Mouse (Mus musculus) heart, embryonic 15.5 days (tissue): ENCODE results near the gene Zdhhc3. TPM values are rescaled to one million over a fixed set of nuclear protein-coding genes. Genes with fewer than 3 reads are reported as not detected.
A peak's percentile ranks its signal among the peaks of the same experiment; 100 is the strongest.

Experiments
- ATAC-seq: fragments of 200-750 bp; cut with Nextera tagmentation; replicated peaks from 2 replicates; pipeline ENCODE4 v1.8.0; 2017; ENCODE audit warnings: low read depth, moderate TSS enrichment; ENCODE audit not compliant: insufficient number of reproducible peaks, insufficient read depth, low FRiP score
- H3K27ac ChIP-seq: fragments of 300-500 bp; sonication (generic); 2 replicates; pipeline ENCODE4 v1.5.1; 2015; ENCODE audit warnings: mild to moderate bottlenecking, inconsistent platforms
- H3K27me3 ChIP-seq: fragments of 300-500 bp; sonication (generic); 2 replicates; pipeline ENCODE4 v1.6.1; 2015; ENCODE audit warnings: inconsistent platforms
- H3K36me3 ChIP-seq: fragments of 300-500 bp; sonication (generic); 2 replicates; pipeline ENCODE4 v1.6.1; 2015; ENCODE audit warnings: mild to moderate bottlenecking, inconsistent platforms
- H3K4me1 ChIP-seq: fragments of 300-500 bp; sonication (generic); replicated peaks from 2 replicates; pipeline ENCODE4 v1.6.1; 2015; ENCODE audit warnings: inconsistent platforms
- H3K4me2 ChIP-seq: fragments of 300-500 bp; sonication (generic); 2 replicates; pipeline ENCODE4 v1.6.1; 2015; ENCODE audit warnings: inconsistent platforms, mild to moderate bottlenecking, moderate library complexity
- H3K4me3 ChIP-seq: fragments of 300-500 bp; sonication (generic); 2 replicates; pipeline ENCODE4 v1.5.1; 2015; ENCODE audit warnings: mild to moderate bottlenecking, inconsistent platforms
- H3K9ac ChIP-seq: fragments of 300-500 bp; sonication (generic); 2 replicates; pipeline ENCODE4 v1.6.1; 2015; ENCODE audit warnings: mild to moderate bottlenecking, inconsistent platforms
- H3K9me3 ChIP-seq: fragments of 300-500 bp; sonication (generic); replicated peaks from 2 replicates; pipeline ENCODE4 v1.6.1; 2016; ENCODE audit warnings: inconsistent platforms
- WGBS: fragments of 180-500 bp; shearing (Covaris S2); methylation state at CpG from one replicate; pipeline ENCODE4 v1.1.7; 2015; ENCODE audit warnings: mixed read lengths; 5-methylcytosine and 5-hydroxymethylcytosine counted together
- polyA plus RNA-seq: library from polyadenylated mRNA; unstranded; fragments of >200 nt; fragmentation: Nextera tagmentation; extraction: Ambion mirVana; gene quantifications from 2 replicates; pipeline ENCODE4 v1.2.1, GENCODE M21; 2015

Gene Zdhhc3
- polyA plus RNA-seq, 1 experiment from 2014 or later, result 44.2 TPM

GRCm38 (mm10) chr9:123139887-123140614 lies 27.0 kb upstream of the Zdhhc3 start:
- Histone ChIP-seq H3K4me3 (no peak overlapping the region), H3K27ac (peak overlapping the region; percentile 74), H3K9me3 (no peaks in the 10 kb centered on the region), H3K36me3 (peaks cover 45% of the 10 kb centered on the region), H3K27me3 (no peaks in the 10 kb centered on the region), H3K4me1 (peaks cover 23% of the 10 kb centered on the region), H3K9ac (no peak overlapping the region), H3K4me2 (no peak overlapping the region)
- 88% methylated on average over 4 of the region's 4 CpGs for WGBS
- ATAC-seq, result no peak

GRCm38 (mm10) chr9:123138891-123139474 lies 26.0 kb upstream of the Zdhhc3 start:
- peak overlapping the region; percentile 74 for H3K27ac ChIP-seq
- H3K36me3 ChIP-seq, result peaks cover 55% of the 10 kb centered on the region
- no peak overlapping the region for H3K4me3 ChIP-seq
- H3K9me3 ChIP-seq, result no peaks in the 10 kb centered on the region
- ATAC-seq, result peak; percentile 81
- peaks cover 23% of the 10 kb centered on the region for H3K4me1 ChIP-seq
- WGBS, result 60% methylated on average over 5 of the region's 5 CpGs
- no peak overlapping the region for H3K9ac ChIP-seq
- H3K4me2 ChIP-seq, result no peak overlapping the region
- H3K27me3 ChIP-seq, result no peaks in the 10 kb centered on the region

- Histone ChIP-seq H3K27ac (peak overlapping the region; percentile 27; the same call in 1 of the 2 replicates), H3K4me1 (peaks cover 23% of the 10 kb centered on the region), H3K9me3 (no peaks in the 10 kb centered on the region), H3K4me3 (no peak overlapping the region), H3K4me2 (no peak overlapping the region), H3K36me3 (peaks cover 70% of the 10 kb centered on the region), H3K9ac (no peak overlapping the region), H3K27me3 (no peaks in the 10 kb centered on the region)
- WGBS, result 68% methylated on average over 7 of the region's 7 CpGs
- ATAC-seq, result no peak
Measured at GRCm38 (mm10) chr9:123136953-123137682, 24.1 kb upstream of the Zdhhc3 start.

GRCm38 (mm10) chr9:123132994-123133393 lies 20.0 kb upstream of the Zdhhc3 start:
- H3K27me3 ChIP-seq, result no peaks in the 10 kb centered on the region
- no peaks in the 10 kb centered on the region for H3K9me3 ChIP-seq
- ATAC-seq, result no peak
- peaks cover 96% of the 10 kb centered on the region for H3K36me3 ChIP-seq
- H3K4me3 ChIP-seq, result no peak overlapping the region
- WGBS, result 88% methylated on average over 3 of the region's 3 CpGs
- H3K9ac ChIP-seq, result no peak overlapping the region
- peaks cover 5% of the 10 kb centered on the region for H3K4me1 ChIP-seq
- H3K27ac ChIP-seq, result no peak overlapping the region
- no peak overlapping the region for H3K4me2 ChIP-seq

- 90% methylated on average over 6 of the region's 6 CpGs for WGBS
- no peak for ATAC-seq
- peaks cover 61% of the 10 kb centered on the region for H3K36me3 ChIP-seq
Measured at GRCm38 (mm10) chr9:123127663-123128062, 14.7 kb upstream of the Zdhhc3 start.

GRCm38 (mm10) chr9:123124413-123124981 lies 11.5 kb upstream of the Zdhhc3 start:
- Histone ChIP-seq H3K4me2 (no peak overlapping the region), H3K27me3 (no peaks in the 10 kb centered on the region), H3K4me3 (no peak overlapping the region), H3K27ac (no peak overlapping the region), H3K36me3 (peaks cover 54% of the 10 kb centered on the region), H3K4me1 (no peaks in the 10 kb centered on the region), H3K9ac (no peak overlapping the region), H3K9me3 (no peaks in the 10 kb centered on the region)
- 67% methylated on average over 2 of the region's 2 CpGs for WGBS
- no peak for ATAC-seq

More at GRCm38 (mm10) chr9:123127663-123128062, 14.7 kb upstream of the Zdhhc3 start:
- Histone ChIP-seq H3K9me3 (no peaks in the 10 kb centered on the region), H3K9ac (no peak overlapping the region), H3K4me2 (no peak overlapping the region), H3K4me3 (no peak overlapping the region), H3K4me1 (no peaks in the 10 kb centered on the region), H3K27ac (no peak overlapping the region), H3K27me3 (no peaks in the 10 kb centered on the region)

- 89% methylated on average over 6 of the region's 6 CpGs for WGBS
- H3K27me3 ChIP-seq, result no peaks in the 10 kb centered on the region
- no peak overlapping the region for H3K9ac ChIP-seq
- no peak for ATAC-seq
- peaks cover 54% of the 10 kb centered on the region for H3K36me3 ChIP-seq
- no peak overlapping the region for H3K27ac ChIP-seq
- H3K9me3 ChIP-seq, result no peaks in the 10 kb centered on the region
- no peak overlapping the region for H3K4me2 ChIP-seq
- no peaks in the 10 kb centered on the region for H3K4me1 ChIP-seq
- H3K4me3 ChIP-seq, result no peak overlapping the region
Measured at GRCm38 (mm10) chr9:123123571-123124412, 10.8 kb upstream of the Zdhhc3 start.

GRCm38 (mm10) chr9:123123017-123123416 lies 10.0 kb upstream of the Zdhhc3 start:
- Histone ChIP-seq H3K4me2 (no peak overlapping the region), H3K4me3 (no peak overlapping the region), H3K4me1 (no peaks in the 10 kb centered on the region), H3K36me3 (peaks cover 50% of the 10 kb centered on the region), H3K27me3 (no peaks in the 10 kb centered on the region), H3K9me3 (no peaks in the 10 kb centered on the region), H3K27ac (no peak overlapping the region), H3K9ac (no peak overlapping the region)
- 83% methylated on average over 3 of the region's 3 CpGs for WGBS
- no peak for ATAC-seq

- Histone ChIP-seq H3K4me1 (peaks cover 17% of the 10 kb centered on the region), H3K36me3 (peaks cover 26% of the 10 kb centered on the region), H3K27ac (no peak overlapping the region), H3K27me3 (no peaks in the 10 kb centered on the region), H3K4me3 (no peak overlapping the region), H3K9ac (no peak overlapping the region), H3K4me2 (no peak overlapping the region), H3K9me3 (no peaks in the 10 kb centered on the region)
- ATAC-seq, result no peak
- 97% methylated on average over 1 of the region's 1 CpGs for WGBS
Measured at GRCm38 (mm10) chr9:123115566-123115965, 2.6 kb upstream of the Zdhhc3 start.

GRCm38 (mm10) chr9:123113931-123114330 lies 926 bp upstream of the Zdhhc3 start:
- no peak for ATAC-seq
- Histone ChIP-seq H3K9me3 (no peaks in the 10 kb centered on the region), H3K36me3 (peaks cover 10% of the 10 kb centered on the region), H3K4me1 (peaks cover 17% of the 10 kb centered on the region), H3K9ac (peak overlapping the region; percentile 91), H3K4me2 (peak overlapping the region; percentile 87), H3K27me3 (no peaks in the 10 kb centered on the region), H3K4me3 (peak overlapping the region; percentile 98), H3K27ac (peak overlapping the region; percentile 96)
- 57% methylated on average over 6 of the region's 6 CpGs for WGBS
